Mouse (Mus musculus) kidney, adult 18-20 months (tissue): Measurements from ENCODE around the gene Fli1.

Source experiments
- DNase-seq: peaks from one replicate; pipeline ENCODE4 v3.0.0; 2021

The Fli1 gene

GRCm38 (mm10) chr9:32500063-32500462 lies 42.6 kb downstream of the Fli1 start:
- no peak for DNase-seq

DNA sequence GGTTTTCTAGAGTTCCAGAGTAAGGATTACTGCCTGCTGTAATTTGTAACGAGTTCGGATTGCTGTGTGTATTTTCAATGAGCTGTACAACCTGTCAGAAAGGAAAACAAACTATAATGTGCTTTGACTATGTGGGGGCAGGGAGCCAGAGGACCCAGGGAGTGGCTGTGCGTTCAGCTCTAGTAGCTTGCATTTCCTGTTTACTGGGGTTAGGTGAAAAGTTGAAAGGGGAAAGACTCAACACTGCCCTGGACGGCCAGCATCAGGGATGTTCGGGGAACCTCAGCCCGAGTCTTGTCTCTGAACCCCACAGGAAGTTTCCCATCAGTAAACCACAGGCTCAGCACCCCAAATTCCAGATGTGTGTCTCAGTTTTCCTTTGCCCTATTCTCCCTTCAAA lies 43.2 kb downstream of the Fli1 start:
- DNase-seq = no peak

- DNase-seq = no peak
Measured at GRCm38 (mm10) chr9:32495643-32495997, 47.0 kb downstream of the Fli1 start.

GRCm38 (mm10) chr9:32494891-32495642 lies 47.6 kb downstream of the Fli1 start:
- DNase-seq = no peak

GRCm38 (mm10) chr9:32493588-32494423 lies 48.9 kb downstream of the Fli1 start:
- DNase-seq = no peak

DNA sequence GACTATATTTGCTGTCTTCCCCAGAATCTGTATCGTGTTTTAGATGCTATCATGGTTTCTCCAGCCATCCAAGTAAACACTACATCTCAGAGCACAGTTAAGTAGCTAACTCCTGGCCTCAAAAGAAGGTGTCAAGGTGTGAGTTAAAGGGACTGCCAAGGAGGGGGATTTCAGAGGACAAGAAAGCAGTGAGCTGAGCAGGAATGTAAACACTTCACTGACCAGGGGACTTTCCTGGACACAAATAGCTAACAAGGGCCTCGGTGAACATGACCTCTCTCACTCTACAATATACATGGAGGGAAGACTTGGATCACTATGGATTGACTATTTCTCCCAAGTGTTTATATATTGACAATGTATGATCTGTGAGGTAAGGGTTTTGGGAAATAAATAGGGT lies 49.9 kb downstream of the Fli1 start:
- no peak for DNase-seq

DNA sequence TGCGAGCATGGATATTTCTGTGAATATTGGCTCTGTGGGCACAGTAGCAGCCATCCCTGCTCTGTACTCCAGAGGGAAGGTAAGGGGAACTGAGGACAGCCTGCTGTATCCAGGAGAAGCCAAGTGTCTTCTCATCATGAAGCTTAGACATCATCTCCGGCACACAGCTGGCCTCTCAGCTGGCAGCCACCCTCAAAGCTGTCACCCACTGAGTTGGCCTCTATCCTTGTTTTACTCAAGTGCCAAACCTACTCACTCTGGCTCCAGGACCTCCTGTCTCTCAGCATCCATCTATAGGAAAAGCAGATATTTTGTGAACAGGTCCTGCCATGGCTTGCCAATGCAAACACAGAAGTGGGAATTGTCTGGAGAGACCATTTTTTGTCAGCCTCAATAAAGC lies 51.2 kb downstream of the Fli1 start:
- DNase-seq = no peak

GRCm38 (mm10) chr9:32489794-32490358 lies 52.8 kb downstream of the Fli1 start:
- DNase-seq = no peak

DNA sequence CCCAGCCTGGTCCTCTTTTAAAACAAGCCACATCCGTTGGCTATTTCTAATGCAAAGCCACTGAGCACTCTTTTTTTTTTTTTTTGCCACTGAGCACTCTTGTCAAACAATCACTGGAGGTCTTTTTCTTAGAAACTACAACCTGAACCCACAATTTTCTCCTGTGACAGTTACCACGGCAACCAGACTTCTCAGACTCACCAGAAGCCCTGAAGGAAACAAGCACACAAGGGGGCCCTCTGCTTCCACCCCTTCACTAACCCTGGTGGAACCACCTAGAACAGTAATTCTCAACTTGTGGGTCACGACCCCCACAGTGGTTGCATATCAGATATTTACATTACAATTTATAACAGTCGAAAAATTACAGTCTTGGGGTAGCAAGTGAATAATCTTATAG lies 53.3 kb downstream of the Fli1 start:
- DNase-seq = no peak

GRCm38 (mm10) chr9:32488627-32489026 lies 54.0 kb downstream of the Fli1 start:
- DNase-seq = no peak

DNA sequence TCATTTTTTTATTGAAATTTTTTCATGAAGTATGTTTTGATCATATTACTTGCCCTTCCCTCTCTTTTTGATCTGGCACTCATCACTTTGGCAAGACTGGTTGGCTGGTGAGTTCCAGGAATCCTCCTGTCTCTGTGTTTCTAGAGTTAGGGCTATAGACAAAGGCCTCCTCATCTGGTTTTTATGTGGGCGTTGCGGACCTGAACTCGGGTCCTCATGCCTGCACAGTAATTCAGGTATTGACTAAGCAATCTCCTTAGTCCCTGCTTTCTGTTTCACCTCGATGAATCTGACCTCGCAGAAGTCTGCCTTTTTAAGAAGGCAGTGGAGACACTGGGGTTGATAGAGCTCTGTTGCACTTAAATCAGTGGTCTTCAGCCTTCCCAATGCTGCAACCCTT lies 54.8 kb downstream of the Fli1 start:
- no peak for DNase-seq

DNA sequence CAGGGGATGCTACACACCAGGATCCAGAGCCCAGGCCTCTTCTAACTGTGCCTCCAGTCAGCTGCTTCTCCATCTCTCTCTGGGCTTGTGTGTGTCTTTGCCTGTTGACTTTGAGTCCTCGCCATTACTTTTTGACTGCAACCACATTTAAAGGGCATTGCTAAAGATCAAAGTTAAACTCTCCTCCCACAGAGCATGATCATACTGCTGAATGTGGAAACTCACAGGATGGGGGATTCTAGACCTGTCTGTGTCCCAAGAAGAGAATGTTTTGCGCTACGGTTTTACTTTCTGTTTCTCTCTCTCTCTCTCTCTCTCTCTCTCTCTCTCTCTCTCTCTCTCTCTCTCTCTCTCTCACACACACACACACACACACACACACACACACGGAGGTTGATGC lies 55.3 kb downstream of the Fli1 start:
- DNase-seq = no peak

GRCm38 (mm10) chr9:32480418-32480817 lies 62.2 kb downstream of the Fli1 start:
- no peak for DNase-seq

- no peak for DNase-seq
Measured at GRCm38 (mm10) chr9:32478799-32479198, 63.9 kb downstream of the Fli1 start.

- no peak for DNase-seq
Measured at GRCm38 (mm10) chr9:32478087-32478486, 64.6 kb downstream of the Fli1 start.

GRCm38 (mm10) chr9:32476604-32477003 lies 66.1 kb downstream of the Fli1 start:
- DNase-seq = no peak

DNA sequence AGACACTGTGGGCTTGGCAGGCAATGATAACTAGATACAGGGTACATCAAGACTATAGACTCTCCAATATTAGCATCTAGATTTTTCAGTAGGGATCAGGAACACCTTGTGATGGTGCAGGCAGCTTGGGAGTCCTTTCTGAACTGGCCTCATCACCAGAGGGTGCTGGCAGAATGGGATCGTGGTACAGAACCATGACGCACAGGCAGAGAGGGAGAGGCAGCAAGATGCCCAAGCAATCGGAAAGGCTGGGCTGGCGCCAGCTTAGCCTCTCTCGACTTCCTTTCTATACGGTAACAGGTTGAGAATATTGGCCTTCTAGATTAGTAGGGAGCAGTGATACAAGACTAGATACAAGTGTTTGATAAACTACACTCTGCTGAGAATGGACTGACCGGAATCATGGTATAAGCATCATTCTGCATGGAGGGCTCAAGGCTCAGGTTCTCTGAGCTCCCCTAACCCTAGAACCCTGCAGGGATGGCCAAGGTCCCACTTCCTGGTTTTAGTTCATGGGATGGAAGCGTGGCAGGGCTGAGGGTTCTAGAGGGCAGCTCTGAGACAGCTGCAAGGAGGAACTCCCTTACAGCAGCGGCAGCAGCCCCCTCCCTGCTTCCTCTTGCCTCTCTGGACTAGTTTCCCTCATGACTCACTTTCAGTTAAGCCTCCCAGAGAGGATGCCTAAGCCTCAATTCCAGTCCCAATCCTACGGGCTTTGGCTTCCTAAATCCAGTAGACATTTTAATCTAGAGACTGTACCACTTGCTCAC lies 67.9 kb downstream of the Fli1 start:
- DNase-seq = no peak

DNA sequence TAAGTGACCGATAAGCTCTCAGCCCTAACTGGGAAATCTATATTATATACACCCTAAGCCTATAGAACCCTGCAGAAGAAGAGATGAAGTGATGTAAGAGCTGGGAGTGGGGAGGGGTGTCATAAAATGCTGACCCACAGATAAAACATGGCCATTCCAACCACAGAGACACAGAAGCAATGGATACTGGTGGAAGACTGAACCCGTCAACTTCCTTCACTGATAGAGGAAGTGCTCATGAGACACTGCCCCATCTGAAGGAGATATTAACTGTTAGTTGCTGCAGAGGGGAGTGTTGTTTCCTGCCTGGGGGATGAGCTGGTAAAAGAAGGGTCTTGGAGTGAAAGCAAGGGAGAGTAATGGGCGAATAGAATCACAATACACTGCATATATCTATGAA lies 70.3 kb downstream of the Fli1 start:
- no peak for DNase-seq

DNA sequence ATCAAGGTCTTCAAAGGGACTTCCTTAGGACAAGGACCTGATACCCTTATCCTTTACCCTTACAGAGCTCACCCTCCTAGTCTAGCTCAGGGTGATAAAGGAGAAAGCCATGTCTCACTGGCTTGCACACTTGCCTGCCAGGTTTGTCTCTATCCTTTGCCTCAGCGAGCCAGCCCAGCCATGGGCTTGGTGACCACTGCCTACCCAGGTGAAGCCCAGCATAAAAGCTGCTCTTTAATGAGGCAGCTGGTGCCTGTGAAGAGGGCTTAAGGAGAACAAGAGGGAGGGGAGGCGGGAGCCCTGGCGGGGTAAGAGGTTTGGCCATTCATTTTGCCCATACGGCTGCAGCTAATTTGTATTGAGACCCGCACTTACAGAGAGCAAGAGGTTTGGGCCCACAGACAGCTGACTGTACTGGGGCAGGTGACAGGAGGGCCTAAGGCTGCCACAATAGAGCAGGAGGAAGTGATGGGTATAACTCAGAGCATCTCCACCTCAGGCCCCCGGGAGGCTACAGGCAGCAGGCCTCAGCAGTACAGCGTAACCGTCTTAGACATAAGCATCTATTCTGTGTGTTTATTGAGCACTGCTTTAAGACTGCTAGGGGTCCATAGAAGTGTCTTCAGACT lies 73.4 kb downstream of the Fli1 start:
- no peak for DNase-seq

DNA sequence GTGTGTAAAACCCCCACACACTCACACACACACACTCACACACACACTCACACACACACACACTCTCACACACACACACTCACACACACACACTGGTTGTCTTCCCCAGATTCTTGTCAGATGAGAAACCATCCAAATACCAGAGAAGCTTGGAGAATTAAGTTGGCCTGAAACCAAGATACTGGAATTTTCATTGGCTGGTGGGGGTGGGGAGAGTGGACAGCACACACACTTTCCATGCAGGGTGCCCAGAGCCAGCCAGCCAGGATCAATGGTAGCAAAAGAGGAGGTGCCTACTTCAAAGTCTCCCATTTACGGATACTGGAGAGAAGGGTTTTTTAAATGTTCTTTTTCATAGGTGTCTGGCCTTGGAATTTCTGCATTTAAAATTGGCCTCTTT lies 74.3 kb downstream of the Fli1 start:
- DNase-seq = no peak

- no peak for DNase-seq
Measured at GRCm38 (mm10) chr9:32467443-32467842, 75.2 kb downstream of the Fli1 start.

GRCm38 (mm10) chr9:32466861-32467260 lies 75.8 kb downstream of the Fli1 start:
- no peak for DNase-seq

- no peak for DNase-seq
Measured at GRCm38 (mm10) chr9:32456707-32457106, 86.0 kb downstream of the Fli1 start.
